Mouse (Mus musculus) hematopoietic stem cell, adult 5-6 weeks (primary cell): ENCODE measurements around the gene Sdk1. TPM values are rescaled to one million over a fixed set of nuclear protein-coding genes. Genes with fewer than 3 reads are reported as not detected.

Experiments used
- ATAC-seq, 2 experiments: fragments of 125-278 bp in 1 of 2; replicated peaks in 1 of 2; 2 replicates each; pipeline ENCODE4 v1.8.0; 2016 to 2017; ENCODE audit warnings: inconsistent platforms in 2 of 2, mild to moderate bottlenecking in 2 of 2, moderate number of reproducible peaks in 2 of 2, low read depth in 1 of 2, moderate TSS enrichment in 1 of 2; ENCODE audit not compliant: low FRiP score in 2 of 2, poor library complexity in 2 of 2, severe bottlenecking in 2 of 2, insufficient read depth in 1 of 2, low TSS enrichment in 1 of 2
- total RNA-seq: library from RNA; stranded (forward); fragments of 172-1452, 232-1000 nt; gene quantifications from 2 replicates; pipeline ENCODE4 v1.2.3, GENCODE M21; 2017

Sdk1 gene
- total RNA-seq, 1 experiment from 2014 or later: 1.1 TPM

GRCm38 (mm10) chr5:142262060-142262459 is 1020.8 kb downstream of the Sdk1 start:
- no peak for ATAC-seq

Other genes starting within 250 kb of the Sdk1 start
- 3.9 and 5.7 TPM in 2 replicates for gene Card11, start 240.9 kb upstream of the Sdk1 start, total RNA-seq